Mouse (Mus musculus): Measurements from ENCODE around the gene Ptpre.

- TF ChIP-seq CTCF (IDR thresholded peaks at IDR 0.05; ENCODE audit: low read depth): no peak
- no peak for TF ChIP-seq EP300 (optimal IDR thresholded peaks at IDR 0.05)
Measured at GRCm38 (mm10) chr7:135595640-135596174, 58.4 kb downstream of the Ptpre start.

All from stomach, postnatal 0 days (tissue).